Mouse (Mus musculus) thymus, postnatal 4 days (tissue): Measurements from ENCODE around the gene Cox15.

Experiments
- DNase-seq: peaks from one replicate; pipeline ENCODE4 v3.0.0; 2021

Cox15 gene

DNA sequence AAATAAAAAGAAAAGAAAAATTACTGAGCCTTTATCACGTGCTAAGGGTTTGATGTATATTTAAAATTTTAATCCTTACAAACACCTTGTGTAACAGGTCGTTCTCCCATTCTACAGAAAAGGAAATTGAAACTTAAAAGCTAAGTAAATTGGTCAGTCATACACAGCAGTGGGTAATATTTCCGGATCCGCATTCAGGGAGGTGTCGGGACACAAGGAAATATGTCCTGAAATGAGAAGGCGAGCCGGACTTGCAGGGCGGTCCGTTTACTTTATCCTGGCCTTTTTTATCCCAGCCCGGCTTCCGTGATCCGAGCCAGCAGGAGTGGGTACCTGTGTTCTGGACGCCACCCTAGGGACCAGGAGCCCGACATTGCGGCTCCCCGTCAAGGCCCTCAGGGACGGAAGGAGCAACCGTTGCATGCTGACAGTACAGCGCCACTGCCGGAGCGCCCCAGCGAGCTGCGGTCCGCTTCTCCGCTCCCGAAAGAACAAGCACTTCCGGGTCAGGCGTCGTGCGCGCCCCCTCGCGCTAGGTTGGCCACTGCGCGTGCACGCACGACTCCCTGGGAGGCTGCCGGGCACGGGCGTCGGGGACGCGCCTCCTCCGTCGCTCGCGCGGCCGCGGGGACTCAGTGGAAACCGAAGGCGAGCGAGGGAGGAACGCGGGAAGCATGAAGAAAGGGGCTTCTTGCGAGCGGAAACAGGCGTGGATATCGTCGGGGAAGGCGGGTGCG, at the start of gene Cox15, which contains the start of gene Cutc:
Gene Cox15 (minus strand): TSS at position 512 of the 737 bp plus-strand sequence.
Gene Cutc (plus strand): TSS at position 508 of the 737 bp plus-strand sequence.
- peak; percentile 99 for DNase-seq

DNA sequence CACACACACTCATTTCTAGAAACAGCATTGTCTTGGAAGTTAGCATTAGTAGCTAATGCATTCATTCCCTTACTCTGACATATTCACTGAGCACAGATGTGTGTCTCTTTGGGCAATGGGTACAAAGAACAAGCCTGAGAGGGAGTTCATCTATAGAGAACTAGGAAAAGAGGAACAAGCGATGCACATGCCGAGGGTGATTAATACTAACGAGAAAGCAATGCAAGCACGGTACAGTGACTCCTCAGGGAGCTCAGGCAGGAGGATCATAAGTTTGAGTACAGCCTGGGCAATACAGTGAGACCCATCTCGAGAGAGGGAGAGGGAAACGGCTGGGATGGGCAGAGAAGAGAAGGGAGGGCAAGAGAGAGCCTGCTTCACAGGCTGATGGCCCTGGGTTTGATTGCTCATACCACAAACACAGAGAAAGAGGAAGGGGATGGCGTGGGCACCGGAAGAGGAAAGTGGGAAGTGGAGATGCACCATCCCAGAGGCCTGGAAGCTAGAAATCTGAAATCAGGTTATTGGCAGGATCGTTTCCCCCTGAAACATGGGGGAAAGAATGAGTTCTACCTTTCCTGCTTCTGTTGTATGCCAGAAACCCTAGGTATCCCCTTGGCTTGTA, 48.7 kb upstream of the Cox15 start:
- no peak for DNase-seq

DNA sequence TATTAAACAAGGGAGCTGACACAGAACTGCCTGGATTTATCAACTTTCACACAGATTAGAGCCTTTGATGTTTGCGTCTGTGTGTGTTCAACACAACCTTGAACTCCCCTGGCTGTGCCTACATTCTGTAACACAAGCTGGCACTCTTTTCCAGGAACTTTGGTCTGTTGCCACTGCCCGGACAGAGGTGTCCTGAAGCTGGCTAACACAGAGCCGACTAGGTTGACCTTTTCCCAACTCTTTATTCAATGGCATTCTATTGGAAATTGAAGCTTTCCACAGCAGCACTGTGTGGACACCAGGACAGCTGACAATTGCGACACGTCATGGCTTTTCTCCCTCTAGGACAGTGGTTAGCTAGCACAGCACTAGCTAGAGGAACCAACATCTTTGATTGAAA, 44.4 kb upstream of the Cox15 start:
- no peak for DNase-seq

DNA sequence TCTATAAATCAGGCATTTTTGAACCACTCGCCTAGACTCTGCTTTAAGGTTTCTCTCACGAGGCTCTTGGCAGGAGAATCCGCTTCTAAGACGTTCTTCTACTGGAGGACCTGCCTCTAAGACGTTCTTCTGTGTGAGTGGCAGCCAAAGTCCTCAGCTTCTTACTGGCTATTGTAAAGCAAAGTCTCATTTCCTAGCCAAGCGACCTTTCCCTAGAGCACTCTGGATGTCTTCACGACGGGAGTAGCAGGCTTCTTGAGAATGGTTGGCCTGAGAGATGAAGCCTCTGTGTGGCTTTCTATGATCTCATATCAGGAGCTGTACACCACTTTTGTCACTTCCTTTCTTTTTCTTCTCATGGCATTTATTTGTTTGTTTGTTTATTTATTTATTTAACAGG, 42.7 kb upstream of the Cox15 start:
- DNase-seq: no peak

DNA sequence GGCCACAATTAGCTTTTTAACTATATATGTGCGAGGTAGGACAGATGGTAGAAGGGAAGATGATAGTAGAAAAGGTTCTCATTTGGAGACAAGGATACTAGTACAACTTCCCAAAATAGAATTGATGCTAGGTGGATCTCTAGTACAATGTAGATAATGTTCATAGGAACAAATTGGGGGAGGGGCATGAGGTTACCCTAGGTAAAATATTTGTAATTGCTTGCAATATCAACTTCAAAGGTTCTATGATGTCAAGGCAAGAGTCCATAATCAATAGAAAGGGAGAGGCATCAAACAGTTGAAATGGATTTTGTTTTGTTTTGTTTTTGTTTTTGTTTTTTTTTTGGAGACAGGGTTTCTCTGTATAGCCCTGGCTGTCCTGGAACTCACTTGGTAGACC, 41.2 kb upstream of the Cox15 start:
- no peak for DNase-seq

DNA sequence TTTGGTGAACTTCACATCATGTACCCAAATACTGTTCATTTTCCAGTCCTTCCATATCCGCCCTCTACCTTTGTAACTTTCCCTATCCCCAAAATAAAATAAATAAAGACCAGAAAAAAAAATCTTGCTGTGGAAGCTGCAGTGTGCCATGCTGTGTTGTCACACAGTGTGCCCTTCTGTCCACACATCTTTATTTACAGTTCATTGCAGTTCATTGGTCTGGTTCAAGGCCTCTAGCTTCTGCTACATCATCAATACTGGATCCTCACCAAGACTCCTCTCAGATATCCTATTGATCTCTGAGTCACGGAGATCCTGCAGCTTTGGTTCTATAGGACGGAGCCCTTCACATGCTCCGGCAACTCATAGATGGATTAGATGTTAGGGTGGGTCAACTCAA, 39.7 kb upstream of the Cox15 start:
- DNase-seq: no peak

DNA sequence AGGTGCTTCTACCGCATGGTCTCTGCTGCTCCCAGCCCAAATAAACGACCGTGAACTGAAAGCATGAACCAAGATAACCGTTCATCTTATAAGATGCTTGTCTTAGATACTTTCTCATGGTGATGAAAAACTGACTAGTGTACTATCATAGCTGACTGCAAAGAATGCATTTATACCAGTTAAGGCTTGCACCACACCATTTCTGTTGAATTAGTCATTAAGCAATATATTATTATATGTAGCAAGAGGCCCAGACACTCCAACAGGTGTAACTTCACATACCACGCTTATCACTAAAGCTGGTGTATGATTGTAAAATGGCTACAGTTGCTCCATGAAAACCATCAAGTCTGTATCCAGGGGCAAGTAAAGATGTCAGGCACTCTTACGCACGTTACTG, 37.0 kb upstream of the Cox15 start:
- no peak for DNase-seq

DNA sequence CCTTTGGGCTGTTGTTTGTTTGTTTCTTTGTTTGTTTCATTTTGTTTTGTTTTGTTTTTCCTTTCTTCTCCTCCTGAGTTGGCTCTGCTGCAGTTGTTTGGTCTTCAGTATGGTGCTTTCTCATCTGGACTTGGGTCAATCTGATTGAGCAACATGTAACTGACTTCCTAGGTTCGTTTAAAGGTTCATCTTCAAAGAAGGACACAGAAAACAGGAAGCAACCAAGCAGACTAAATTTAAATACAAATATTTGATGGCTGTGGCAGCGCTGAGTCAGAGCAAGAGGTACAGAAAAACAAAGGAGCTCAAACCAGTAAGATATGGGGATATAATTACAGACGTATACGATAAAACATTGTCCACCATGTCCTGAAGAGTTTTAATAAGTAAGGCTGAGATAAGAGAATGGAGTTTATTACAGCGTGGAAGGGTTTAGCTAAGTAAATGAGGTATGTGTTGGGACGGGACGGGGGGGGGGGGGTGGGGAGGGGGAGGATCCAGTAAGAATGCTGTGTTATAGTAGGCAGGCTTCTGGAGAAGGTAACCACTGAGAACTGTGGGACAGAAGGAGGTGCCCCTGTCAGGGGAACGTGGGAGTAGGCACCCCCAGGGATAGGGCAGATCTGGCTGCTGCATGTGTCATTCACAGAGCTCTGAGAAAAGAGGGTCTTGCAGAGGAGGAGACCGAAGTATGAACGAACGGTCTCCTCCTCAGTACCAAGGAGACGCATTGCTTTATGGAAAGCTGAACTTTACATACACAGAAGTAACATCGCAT, 33.6 kb upstream of the Cox15 start:
- DNase-seq: no peak

DNA sequence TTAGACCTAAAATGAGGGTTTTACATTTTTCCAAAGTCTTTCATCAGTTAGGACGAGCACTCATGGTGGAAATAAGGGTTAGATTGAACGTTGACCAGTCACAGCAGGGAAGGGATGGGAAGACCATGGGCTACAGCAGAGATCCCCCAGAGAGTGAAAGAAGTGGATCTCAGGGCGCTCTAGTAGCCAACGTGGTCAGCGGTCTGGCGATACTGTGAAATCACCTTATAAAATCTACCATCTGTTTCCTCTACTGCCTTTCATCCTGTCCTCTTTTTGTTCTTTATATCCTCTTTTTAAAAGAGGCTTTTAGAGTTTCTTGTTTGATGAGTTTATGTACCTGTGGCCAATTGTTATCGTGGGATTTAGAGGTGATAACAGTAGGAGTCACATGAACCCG, 32.0 kb upstream of the Cox15 start:
- DNase-seq: no peak

DNA sequence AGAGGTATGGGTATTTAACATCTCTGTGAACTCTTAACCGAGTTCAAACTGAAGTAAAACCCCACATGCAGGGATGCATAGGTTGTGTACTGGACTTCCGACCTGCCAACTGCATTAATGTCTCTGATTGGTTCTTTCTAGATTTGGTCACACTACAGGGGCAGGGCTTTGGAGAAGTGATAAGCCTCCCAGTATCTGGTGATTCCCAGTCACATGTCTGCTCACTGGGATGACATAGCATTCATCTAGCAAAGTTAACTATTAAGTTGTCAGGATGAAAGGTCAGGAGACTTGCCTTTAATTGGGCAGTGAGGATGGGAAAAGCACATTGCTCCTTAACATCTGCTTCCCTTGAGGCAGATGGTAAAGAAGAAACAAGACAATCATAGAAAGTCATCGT, 29.2 kb upstream of the Cox15 start, which contains the start of gene Abcc2:
Gene Abcc2 (plus strand): TSS at position 213 of the 400 bp plus-strand sequence.
- no peak for DNase-seq

DNA sequence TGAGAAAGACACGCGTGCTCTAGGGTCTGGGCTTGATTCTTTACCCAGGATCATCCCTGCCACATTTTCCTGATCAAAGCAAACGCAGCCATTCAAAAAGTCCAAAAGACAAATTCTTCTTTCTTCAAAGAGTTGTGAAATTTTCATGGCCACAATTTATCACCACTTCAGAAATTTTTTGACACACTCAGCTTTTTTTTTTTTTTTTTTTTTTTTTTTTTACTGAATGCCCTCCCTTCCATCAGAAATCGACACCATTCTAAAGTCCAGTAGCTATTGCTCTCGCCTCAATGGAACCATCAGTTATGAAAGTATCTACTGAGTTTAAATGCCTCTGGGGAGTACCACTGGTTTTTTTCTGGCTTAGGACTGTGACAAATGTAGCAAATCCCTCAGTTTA, 27.6 kb upstream of the Cox15 start:
- no peak for DNase-seq

DNA sequence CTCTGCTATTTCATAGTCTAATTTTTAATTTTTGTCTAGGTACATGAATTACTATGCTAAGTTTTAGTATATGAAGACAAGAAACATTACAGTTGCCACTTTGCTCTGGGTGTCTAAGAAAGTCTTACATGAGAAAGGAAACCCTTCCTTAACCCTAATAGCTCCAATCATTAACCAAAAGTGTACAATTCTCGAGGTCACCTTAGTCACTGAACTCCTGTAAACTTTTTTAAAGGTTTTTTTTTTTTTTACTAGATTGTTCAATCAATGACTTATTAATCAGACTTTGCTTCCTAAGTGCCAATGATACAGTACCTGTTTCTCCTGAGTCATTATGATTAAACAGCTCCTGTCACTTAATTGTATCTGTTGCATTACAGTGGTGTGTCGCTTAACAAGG, 24.5 kb upstream of the Cox15 start:
- no peak for DNase-seq

DNA sequence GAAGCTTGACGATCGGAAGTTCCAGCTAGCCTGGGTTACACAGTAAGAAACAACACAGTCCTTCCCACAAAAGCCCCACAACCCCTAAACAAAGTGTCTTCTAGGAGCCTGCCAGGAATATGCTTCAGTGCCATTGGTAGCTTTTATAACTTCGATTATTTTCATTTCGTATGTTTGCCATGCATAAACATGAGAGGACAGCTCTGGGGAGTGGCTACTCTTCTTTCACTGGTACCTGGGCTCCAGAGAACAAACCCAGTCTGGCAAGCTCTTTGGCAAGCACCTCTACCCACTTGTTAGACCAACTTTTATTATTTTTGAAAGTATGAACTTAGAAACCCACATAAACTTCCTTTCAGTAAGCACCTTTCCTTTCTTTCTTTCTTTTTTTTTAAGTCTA, 23.8 kb upstream of the Cox15 start:
- no peak for DNase-seq

DNA sequence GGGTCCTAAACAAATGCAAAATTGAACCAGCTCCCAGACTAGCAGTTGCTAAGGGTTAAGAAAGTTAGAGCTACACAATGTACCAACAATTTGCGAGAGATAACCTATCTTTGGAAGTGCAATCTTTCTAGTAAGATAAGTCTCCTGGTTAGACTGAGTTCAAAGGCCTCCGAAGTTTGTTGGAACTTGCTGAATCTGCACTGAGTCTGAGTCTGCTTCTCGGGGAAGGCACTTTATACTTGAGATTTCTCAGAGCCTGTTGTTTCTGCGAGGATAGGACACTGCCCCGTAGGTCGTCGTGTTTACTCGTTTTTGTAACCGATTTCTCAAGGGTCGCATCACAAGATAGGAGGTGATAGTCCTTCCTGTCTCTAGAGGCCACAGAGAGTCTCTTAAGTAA, 22.6 kb upstream of the Cox15 start:
- no peak for DNase-seq

DNA sequence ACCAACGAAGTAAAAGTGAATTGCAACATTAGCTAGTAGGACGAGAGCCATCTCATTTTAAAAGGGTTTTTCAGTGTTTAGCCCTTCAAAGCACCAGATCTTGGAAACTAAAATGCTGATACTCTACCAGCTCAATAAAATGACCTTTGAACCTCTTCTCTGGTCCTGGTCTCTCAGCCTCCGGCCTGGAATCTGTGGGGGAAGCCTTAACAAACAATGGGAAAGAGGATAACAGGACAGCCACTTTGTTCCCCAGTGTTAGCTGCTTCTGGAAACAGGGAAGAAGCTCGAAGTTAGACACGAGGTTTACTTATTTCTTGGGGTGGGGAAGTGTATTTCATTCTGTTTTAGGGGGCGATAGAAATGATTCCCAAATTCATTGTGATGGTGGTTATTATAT, 19.5 kb upstream of the Cox15 start:
- DNase-seq: no peak

DNA sequence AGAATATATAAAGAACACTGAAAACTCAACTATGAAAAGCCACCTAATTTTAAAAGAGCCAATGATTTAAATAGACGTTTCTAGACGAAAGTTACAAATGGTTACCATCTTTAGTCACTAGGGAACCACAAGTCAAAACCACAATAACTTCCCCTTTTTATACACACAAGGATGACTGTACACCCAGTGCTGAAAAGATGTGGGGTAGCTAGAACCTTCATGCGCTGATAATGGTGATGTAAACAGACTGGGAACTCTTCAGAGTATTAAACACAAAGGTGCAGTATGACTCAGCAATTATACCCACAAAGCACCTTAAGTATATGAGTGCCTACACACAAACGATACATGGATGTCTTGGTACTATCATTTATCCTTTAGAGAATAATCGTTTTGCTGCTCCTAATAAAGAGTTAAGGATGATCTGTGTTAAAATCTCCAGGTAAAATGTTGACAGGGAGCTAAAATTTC, 18.7 kb upstream of the Cox15 start:
- no peak for DNase-seq

DNA sequence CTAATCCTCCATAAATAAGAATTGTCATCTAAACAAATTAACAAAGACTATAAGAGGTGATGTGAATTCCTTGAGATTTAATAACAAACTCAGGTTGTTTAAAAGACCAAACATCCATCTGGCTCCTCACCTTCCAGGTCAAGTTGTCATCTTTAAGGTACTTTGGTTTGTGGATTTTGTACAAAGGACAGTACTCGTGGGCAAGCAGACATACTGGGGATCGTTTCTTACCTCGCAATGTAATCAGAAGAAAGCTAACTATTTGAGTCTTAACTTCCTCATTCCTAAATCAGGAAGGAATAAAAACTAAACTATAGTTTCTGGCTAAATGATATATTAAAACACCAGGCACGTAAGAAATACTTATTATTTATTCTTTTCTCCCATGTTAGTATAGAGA, 17.8 kb upstream of the Cox15 start:
- no peak for DNase-seq

DNA sequence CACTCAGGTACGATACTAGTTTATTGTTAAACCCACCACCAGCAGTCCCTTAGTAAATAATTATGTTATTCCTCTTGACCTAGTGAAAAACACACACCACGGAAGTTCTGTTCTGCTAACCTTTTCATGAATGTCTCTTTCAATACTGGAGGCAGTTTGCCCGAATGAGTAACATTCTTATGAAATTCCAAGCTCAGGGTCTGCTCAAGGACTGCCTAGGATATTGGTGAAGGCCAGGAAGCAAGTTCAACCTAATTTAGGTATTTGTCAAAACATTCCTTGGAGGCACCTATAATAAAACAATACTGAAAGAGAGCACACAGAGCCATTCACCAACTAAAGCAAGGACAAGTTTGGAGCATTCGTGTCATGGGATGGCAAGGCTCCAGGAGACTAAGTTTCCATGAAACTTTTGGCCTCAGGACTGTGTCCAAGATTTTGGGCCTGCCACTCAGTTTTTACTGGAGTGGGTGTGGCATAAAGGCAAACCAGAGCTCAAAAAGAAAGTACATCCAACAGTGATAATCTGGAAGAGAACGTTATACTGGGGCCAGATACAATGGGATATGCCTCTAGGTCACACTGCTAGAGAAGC, 16.7 kb upstream of the Cox15 start:
- no peak for DNase-seq

DNA sequence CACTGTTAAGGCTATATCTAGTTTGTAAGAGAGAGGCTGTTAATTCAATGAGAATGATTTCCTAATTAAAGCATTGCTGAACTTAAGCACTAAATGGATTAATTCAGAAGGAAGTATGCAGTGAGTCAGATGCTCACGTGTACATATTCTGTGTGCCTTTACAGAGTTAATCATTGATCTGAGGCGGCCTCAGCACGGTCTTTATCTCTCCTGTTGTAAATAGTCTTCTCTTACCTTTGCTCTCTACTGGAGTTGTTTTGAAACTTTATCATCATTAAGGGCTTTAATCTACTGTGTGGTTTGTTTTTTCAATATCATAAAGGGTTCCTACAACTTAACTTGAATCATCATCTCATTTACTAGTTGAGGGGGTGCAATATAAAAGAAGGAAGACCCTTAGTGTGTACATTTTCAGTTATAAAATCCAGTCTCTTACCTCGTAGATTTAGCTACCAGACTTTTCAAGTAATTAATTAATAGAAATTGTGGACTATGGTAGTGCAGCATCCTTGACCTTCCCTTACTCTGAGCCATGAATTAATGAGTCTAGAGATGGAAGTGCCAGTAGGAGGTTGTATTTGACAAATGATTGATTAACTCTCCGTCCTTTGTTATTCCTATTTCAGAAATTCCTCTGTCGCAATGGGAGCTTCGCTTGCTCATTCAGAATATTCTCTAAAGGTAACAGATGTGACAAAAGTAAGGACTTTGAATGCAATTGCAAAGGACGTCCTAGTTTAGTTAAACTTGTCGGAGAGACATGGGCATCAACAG, 14.9 kb upstream of the Cox15 start:
- no peak for DNase-seq

DNA sequence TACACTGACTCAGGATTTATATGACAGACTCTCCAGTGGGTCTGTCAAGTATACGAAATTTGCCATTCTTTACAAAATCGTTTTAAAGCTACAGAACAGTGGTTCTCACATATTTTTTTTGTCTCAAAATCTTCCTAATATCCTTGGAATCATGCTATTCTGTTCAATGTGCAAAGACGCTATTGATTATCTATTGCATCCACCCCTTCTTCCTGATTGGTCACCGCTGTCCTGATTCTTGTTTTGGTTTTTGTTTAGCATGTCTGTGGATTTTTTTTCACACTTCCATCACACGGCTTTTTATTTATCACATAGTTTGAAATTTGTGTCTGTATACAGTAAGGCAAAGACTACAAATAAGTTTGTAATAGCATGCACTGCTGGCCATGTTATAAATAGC, 13.7 kb upstream of the Cox15 start:
- DNase-seq: no peak

DNA sequence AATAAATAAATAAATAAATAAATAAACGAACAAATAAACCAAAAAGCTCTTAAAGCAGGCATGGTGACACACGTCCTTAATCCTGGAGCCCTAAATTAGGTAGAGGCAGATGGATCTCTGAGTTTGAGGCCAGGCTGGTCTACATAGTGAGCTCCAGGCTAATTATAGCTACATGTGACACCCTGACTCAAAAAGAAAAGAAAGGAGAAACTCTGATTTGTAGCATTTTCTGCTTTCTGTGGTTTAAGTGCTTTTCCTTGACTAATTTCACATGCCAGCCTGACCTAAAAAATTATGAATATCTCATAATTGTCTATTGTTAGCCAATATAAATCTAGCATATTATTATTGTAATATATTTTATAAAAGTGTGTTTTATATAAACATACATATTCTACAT, 9.6 kb upstream of the Cox15 start:
- DNase-seq: no peak

DNA sequence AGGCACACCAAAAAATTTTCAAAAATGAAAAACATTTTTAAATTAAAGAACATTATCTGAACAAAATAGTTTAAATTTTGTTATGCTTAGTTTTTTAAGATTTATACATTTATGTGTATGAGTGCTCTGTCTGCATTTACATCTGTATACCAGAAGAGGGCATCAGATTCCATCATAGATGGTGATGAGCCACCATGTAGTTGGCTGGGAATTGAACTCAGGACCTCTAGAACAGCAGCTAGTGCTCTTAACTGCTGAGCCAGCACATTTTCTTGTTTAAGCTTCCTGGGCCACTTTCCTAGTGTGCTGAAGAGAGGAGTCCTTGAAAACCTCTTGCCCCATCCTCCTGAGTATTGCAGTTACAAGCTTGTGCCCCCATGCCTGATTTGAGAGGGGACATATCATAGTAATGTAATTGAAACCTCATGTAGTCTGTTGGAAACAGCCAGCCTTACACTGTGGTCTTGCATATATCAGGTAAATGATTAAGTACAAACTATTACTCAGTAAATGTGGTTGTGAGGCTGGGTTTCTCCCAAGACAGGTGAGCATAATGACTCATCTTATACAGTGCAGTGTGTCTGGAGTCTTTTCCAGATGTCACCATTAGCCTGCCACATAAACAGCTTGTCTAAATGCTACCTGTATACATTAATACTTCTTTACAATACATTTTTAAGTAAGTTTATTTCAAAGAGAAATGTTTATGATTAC, 8.9 kb upstream of the Cox15 start:
- DNase-seq: no peak
